Mouse (Mus musculus): Measurements from ENCODE around the gene Clec11a.

GRCm38 (mm10) chr7:44276461-44277249 is 30.0 kb downstream of the Clec11a start:
- TF ChIP-seq GATA1 (IDR thresholded peaks at IDR 0.05; ENCODE audit: borderline replicate concordance, low read length) (no peak), FLI1 (IDR thresholded peaks at IDR 0.05; ENCODE audit: low read length) (no peak)

Data from megakaryocyte, embryonic 14.5 days (primary cell).